7 mouse cellular contexts compared by ENCODE assay signal in the genomic region with DNA sequence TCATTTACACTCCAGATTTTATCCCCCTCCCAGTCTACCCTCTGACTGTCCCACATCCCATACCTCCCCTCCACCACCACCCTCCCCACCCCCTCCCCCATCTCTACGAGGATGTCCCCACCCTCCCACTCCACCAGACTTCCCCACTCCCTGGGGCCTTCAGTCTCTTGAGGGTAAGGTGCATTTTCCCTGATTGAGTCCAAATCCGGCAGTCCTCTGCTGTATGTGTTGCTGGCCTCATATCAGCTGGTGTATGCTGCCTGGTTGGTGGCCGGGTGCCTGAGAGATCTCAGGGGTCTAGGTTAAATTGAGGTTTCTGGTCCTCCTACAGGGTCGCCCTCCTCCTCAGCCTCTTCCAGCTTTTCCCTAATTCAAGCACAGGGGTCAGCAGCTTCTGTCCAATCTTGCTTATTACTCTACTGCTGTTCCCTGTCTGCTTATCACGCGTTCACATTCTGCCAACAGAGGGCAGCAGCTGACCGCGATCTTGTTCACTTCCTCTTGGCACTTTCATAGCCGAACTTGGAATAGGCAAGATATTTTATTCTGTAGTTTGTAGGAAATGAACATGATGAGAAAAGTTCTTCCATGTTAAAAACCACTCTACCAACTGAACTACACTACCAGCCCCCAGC. TPM values are rescaled to one million over a fixed set of nuclear protein-coding genes. Genes with fewer than 3 reads are reported as not detected.
DNase-seq lines count a peak whose midpoint lies in the region; ATAC-seq and TF ChIP-seq lines count a peak whose summit lies in the region.

No protein-coding gene starts in this region.

- DNase-seq in adrenal gland, adult 2 months, result peak; percentile 81
- peak; percentile 93 for DNase-seq in embryo, embryonic 10 days (ENCODE audit: low spot score)
- DNase-seq in gastrocnemius, postnatal 36 days, result peak; percentile 69 to 72
- DNase-seq in left cerebral cortex, postnatal 25 days (ENCODE audit: low spot score in 2 of 2), result peak; percentile 77 to 83
- DNase-seq in spleen, adult 12 weeks (ENCODE audit: low spot score), result peak; percentile 52

- TF ChIP-seq CTCF in intestine, postnatal 0 days (IDR thresholded peaks at IDR 0.05; ENCODE audit: low read depth), result peak; percentile 93

- H3K4me1 ChIP-seq in intestine, postnatal 0 days (replicated peaks; ENCODE audit: control insufficient read depth, insufficient read depth, low read length), result no peaks in the 10 kb centered on the region
- H3K4me1 ChIP-seq in midbrain, embryonic 12.5 days, result no peaks in the 10 kb centered on the region

- no peaks in the 10 kb centered on the region for H3K27me3 ChIP-seq in intestine, postnatal 0 days (replicated peaks; ENCODE audit: control insufficient read depth, insufficient read depth, low read length)
- no peaks in the 10 kb centered on the region for H3K27me3 ChIP-seq in midbrain, embryonic 12.5 days

- peak; percentile 10; the same call in 1 of the 2 replicates for ATAC-seq in intestine, postnatal 0 days
- peak; percentile 56 for ATAC-seq in midbrain, embryonic 12.5 days (ENCODE audit: low FRiP score, low read depth)

- no peak overlapping the region for H3K4me2 ChIP-seq in intestine, postnatal 0 days (replicated peaks; ENCODE audit: low read depth)
- no peak overlapping the region for H3K4me2 ChIP-seq in midbrain, embryonic 12.5 days (replicated peaks)

- H3K27ac ChIP-seq in intestine, postnatal 0 days (ENCODE audit: low read depth, low read length), result no peak overlapping the region
- H3K27ac ChIP-seq in midbrain, embryonic 12.5 days (replicated peaks), result no peak overlapping the region

- H3K9me3 ChIP-seq in intestine, postnatal 0 days (ENCODE audit: control insufficient read depth), result no peaks in the 10 kb centered on the region
- H3K9me3 ChIP-seq in midbrain, embryonic 12.5 days, result no peaks in the 10 kb centered on the region

- 16% methylated on average over 9 of the region's 9 CpGs for WGBS in intestine, postnatal 0 days
- WGBS in midbrain, embryonic 12.5 days, result 23% methylated on average over 9 of the region's 9 CpGs

- H3K9ac ChIP-seq in intestine, postnatal 0 days (ENCODE audit: low read depth, low read length), result no peak overlapping the region
- H3K9ac ChIP-seq in midbrain, embryonic 12.5 days (replicated peaks), result no peak overlapping the region

- intact Hi-C loops in gastrocnemius, postnatal 36 days (cut with DNase I), result loop anchor here (5.0 to 10.0 kb wide), 2 partner anchors 50 to 153 kb away; no protein-coding TSS in a partner anchor
- intact Hi-C loops in left cerebral cortex, postnatal 25 days (cut with DNase I), result loop anchor here (2.0 to 10.0 kb wide), 2 partner anchors 150 to 550 kb away; no protein-coding TSS in a partner anchor

- H3K4me3 ChIP-seq in intestine, postnatal 0 days (ENCODE audit: low read depth, low read length), result no peak overlapping the region
- H3K4me3 ChIP-seq in midbrain, embryonic 12.5 days, result no peak overlapping the region

- H3K36me3 ChIP-seq in intestine, postnatal 0 days (ENCODE audit: control insufficient read depth, insufficient read depth), result no peaks in the 10 kb centered on the region
- no peaks in the 10 kb centered on the region for H3K36me3 ChIP-seq in midbrain, embryonic 12.5 days

RNA-seq across cellular contexts. Expression of a gene that starts 8.3 kb away (rescaled TPM):
- total RNA-seq in adrenal gland, adult 2 months (2021), result 100 to 1,000 TPM; 122 to 146 TPM
- polyA plus RNA-seq in adrenal gland, adult 2 months (2012; rRNA removed), result 43.3 and 51.3 TPM in 2 replicates
- 10 to 100 TPM; 15.2 to 18.6 TPM for total RNA-seq in gastrocnemius, postnatal 36 days (2021)
- 55.6 and 61.3 TPM in 2 replicates for polyA plus RNA-seq in intestine, postnatal 0 days (2015; fragmentation: Nextera tagmentation; extraction: Ambion mirVana)
- total RNA-seq in left cerebral cortex, postnatal 25 days (2021), result 10 to 100 TPM; 29.5 to 32.2 TPM
- 58.7 and 61.4 TPM in 2 replicates for polyA plus RNA-seq in midbrain, embryonic 12.5 days (2016; fragmentation: Nextera tagmentation; extraction: Ambion mirVana)
